Mouse (Mus musculus): ENCODE results near the gene Dhx34.
A peak's percentile ranks its signal among the peaks of the same experiment; 100 is the strongest.

The Dhx34 gene

DNA sequence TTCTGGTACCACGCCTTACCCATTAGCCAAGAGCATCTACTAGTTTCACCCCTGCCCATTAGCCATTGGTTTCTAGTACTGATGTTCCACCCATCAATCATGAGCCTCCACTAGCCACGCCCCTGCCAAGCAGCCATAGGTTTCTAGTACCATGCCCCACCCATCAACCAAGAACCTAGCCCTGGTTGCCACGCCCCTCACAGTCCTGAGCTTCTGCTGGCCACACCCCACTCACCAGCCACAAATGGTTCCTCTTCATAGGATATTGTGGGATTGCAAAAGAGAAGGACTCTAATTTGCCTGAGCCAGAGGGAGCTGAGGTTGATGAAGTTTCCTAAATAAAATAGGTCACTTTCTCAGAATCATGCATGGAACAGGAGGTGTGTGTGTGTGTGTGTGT, 61.1 kb downstream of the Dhx34 start:
- DNase-seq (ENCODE audit: low spot score): no peak

DNA sequence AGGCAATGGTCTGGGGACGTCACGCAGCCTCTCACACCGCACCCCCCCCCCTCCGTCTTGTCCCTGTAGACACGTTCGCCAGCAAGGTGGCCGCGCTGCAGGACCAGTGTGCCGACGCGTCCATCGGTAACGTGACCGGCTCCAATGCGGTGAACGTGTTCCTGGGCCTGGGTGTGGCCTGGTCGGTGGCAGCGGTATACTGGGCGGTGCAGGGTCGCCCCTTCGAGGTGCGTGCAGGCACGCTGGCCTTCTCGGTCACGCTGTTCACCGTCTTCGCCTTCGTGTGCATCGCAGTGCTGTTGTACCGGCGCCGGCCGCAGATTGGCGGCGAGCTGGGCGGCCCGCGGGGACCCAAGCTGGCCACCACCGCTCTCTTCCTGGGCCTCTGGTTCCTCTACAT, 63.1 kb downstream of the Dhx34 start:
- DNase-seq (ENCODE audit: low spot score): no peak

DNA sequence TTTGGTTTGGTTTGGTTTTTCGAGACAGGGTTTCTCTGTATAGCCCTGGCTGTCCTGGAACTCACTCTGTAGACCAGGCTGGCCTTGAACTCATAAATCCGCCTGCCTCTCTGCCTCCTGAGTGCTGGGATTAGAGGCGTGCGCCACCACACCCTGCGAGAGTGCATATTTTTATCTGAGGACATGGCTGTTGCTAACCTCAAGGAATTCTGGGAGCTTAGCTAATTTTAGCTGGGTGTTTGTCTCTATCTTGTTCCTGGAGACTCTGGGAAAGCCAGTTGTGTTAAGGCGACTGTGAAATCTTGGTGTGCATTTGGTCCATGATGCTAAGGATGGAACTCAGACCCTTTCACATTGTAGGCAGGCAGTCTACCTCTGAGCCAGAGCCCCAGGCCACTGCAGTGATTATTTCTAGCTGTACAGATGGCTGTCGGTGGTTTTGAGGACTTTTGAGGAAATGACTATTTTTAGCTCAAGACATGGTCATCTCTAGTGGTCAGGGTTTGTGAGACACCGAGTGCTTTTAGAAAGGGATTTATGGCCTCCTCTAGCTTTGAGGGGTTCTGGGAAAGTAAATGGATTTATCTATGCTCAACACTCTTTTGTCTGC, 65.6 kb downstream of the Dhx34 start:
- no peak for DNase-seq (ENCODE audit: low spot score)

DNA sequence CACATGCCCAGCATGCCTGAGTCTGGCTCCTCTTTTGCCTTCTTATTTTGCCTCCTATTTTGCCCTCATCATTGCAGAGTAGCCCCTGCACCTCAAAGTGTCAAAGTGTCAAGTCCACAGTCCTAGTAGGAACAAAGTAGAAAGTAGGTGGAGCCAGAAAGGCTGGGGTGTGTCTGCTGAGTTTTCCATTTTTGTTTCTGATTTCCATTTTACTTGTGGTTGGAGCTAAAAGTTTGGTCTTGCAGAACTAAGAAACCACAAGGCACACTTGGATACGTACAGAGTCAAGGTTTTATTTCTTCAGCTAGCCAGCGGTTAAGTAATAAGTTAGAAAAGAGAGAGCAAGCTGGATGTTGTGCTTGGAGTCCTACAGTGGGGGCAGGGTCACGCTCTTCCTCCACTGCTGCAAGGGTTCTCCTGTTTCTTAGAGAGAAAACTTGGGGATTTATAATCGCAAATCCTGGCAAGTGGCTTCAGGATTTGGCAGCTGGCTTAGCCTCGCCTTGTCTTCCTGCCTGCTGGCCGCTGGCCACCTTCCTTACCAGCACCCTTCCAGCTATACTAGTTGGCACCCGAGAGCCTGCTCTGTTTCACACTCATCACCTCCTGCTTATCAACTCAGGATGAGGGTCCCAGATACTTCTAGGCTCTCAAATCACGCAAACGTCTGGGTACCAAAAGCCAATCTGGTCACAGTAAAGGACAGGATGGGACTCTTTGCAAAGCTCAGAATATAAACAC, 66.5 kb downstream of the Dhx34 start:
- DNase-seq (ENCODE audit: low spot score): no peak

DNA sequence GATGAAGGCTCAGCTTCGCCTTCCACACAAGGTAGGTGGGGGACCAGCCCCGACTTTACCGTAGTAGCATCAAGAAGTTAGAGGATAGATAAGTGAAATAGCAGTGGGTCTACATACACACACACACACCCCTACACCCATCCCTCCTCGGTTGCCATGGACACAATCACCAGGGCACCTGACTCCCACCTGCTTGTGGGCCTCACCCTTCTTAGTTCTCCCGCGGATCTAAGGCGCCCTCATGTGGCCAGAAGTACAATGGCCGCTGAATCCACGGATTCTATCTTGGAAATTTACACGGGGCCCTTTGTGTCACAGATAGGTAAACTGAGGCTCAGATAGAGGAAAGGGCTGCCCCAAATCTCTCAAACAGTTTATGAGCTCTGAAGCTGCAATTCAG, 68.3 kb downstream of the Dhx34 start:
- DNase-seq (ENCODE audit: low spot score): peak; percentile 80

DNA sequence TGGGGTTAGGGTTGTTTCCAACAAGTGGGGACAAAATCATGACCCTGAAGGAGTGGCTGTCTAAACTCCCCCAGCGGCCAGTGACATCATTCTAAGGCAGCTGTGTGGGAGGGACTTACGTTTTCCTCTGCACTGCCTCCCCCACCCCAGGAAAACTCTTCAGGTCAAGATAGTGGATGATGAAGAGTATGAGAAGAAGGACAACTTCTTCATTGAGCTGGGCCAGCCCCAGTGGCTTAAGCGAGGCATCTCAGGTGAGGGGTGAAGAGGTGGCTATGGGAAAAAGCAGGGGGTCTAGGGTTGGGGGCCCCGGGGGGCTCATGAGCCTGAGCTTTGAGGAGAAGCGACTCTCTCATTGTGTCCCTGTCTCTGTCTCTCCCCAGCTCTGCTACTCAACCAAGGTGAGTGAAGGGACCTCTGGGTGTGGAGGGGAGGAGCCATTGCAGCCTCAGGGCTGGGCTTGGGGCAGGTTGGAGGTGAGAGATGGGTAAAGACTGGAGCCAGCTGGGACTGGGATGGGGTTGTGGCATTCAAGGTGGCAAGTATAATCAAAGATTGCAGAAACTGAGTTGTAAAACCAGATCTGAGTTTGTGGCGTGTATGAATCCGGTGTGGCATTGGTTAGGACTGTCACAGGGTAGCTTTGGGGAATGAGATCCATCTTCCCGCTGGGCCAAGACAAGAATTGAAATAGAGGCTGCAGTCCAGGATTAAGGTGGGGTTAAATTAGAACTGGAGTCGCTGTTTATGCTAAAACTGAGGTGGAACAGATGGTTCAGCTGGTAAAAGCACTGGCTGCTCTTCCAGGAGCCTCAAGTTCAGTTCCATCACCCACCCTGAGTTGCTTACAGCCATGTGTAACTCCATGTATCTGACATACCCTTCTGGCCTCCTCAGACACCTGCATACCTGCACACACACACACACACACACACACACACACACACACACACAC, 71.4 kb downstream of the Dhx34 start:
- no peak for DNase-seq (ENCODE audit: low spot score)

DNA sequence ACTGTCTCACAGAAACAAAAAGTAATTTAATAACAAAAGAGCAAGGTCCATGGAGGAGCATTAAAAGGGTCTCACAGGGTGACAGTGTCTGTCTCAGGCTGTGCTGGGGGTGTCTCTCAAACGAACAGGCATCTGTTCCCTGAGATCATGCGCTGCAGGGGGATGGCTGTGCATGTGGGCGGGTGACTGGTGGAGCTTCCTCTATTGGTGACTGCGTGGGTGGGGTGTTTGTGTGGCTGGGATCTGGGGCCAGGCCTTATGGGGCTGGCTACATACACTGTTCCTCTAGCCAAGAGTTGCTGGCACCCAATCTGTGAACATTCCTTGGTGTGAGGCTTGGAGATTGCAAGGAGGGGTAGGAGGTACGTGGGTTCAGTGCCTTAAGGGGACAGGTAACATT, 72.6 kb downstream of the Dhx34 start:
- DNase-seq (ENCODE audit: low spot score): no peak

DNA sequence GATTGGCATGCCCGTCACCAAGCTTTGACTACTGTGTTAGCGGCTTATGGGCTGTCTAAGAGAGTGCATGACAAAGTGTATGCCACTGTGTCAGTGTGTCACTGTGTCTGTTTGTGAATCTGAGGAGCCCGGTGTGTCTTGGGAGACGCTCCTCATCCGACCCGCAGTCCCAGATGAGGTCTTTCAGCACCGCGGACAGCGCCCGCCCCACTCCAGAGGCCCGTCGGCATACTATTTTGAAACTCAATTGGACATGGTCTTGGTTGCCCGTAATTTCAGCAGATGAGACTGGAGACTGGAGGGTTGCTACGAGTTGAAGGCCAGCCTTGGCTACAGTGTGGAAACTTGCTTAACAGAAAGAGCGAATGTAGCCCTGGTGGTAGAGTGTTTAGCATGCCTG, 74.2 kb downstream of the Dhx34 start:
- peak; percentile 74 for DNase-seq (ENCODE audit: low spot score)
